Mouse (Mus musculus) neural tube, embryonic 13.5 days (tissue): ENCODE measurements around the gene Eml3. TPM values are rescaled to one million over a fixed set of nuclear protein-coding genes. Genes with fewer than 3 reads are reported as not detected.
"Not testable (repeated sequence)": the region's sequence is repeated elsewhere in the genome, so short reads cannot be mapped to it uniquely, and the experiment has no call there.

Experiments
- ATAC-seq: fragments of 200-750 bp; cut with Nextera tagmentation; 2 replicates; pipeline ENCODE4 v1.8.0; 2017; ENCODE audit warnings: low read depth, mild to moderate bottlenecking, moderate TSS enrichment, moderate library complexity
- H3K27ac ChIP-seq: fragments of 300-500 bp; sonication (generic); replicated peaks from 2 replicates; pipeline ENCODE4 v1.5.1; 2015; ENCODE audit warnings: moderate library complexity, mild to moderate bottlenecking, inconsistent platforms
- H3K27me3 ChIP-seq: fragments of 300-500 bp; sonication (generic); 2 replicates; pipeline ENCODE4 v1.6.1; 2015; ENCODE audit warnings: mild to moderate bottlenecking, inconsistent platforms
- H3K36me3 ChIP-seq: fragments of 300-500 bp; sonication (generic); 2 replicates; pipeline ENCODE4 v1.6.1; 2015; ENCODE audit warnings: mild to moderate bottlenecking, inconsistent platforms
- H3K4me1 ChIP-seq: fragments of 300-500 bp; sonication (generic); replicated peaks from 2 replicates; pipeline ENCODE4 v1.6.1; 2015; ENCODE audit warnings: inconsistent platforms
- H3K4me2 ChIP-seq: fragments of 300-500 bp; sonication (generic); 2 replicates; pipeline ENCODE4 v1.6.1; 2015; ENCODE audit warnings: inconsistent platforms, mild to moderate bottlenecking, moderate library complexity
- H3K4me3 ChIP-seq: fragments of 300-500 bp; sonication (generic); 2 replicates; pipeline ENCODE4 v1.5.1; 2015; ENCODE audit warnings: mild to moderate bottlenecking, inconsistent platforms
- H3K9ac ChIP-seq: fragments of 300-500 bp; sonication (generic); 2 replicates; pipeline ENCODE4 v1.6.1; 2015; ENCODE audit warnings: moderate library complexity, mild to moderate bottlenecking, inconsistent platforms
- H3K9me3 ChIP-seq: fragments of 300-500 bp; sonication (generic); 2 replicates; pipeline ENCODE4 v1.6.1; 2016; ENCODE audit warnings: inconsistent platforms
- WGBS: fragments of 180-500 bp; shearing (Covaris S2); methylation state at CpG from one replicate; pipeline ENCODE4 v1.1.7; 2015; 5-methylcytosine and 5-hydroxymethylcytosine counted together
- polyA plus RNA-seq: library from polyadenylated mRNA; unstranded; fragments of >200 nt; fragmentation: Nextera tagmentation; extraction: Ambion mirVana; gene quantifications from 2 replicates; pipeline ENCODE4 v1.2.1, GENCODE M21; 2015

The Eml3 gene
- polyA plus RNA-seq, 1 experiment from 2014 or later: 11.8 TPM

- 79% methylated on average over 8 of the region's 8 CpGs for whole genome bisulfite sequencing
- ATAC-seq: no peak
Observed at GRCm38 (mm10) chr19:8965771-8966170, 36.4 kb downstream of the Eml3 start.

GRCm38 (mm10) chr19:8966198-8966589, 36.8 kb downstream of the Eml3 start:
- peak overlapping the region; percentile 94 for H3K4me2 ChIP-seq
- H3K36me3 ChIP-seq: peaks cover 73% of the 10 kb centered on the region
- 49% methylated on average over 5 of the region's 5 CpGs for WGBS
- ATAC-seq: no peak; the same call in 1 of the 2 replicates
- H3K9me3 ChIP-seq: no peaks in the 10 kb centered on the region
- H3K27ac ChIP-seq: peak overlapping the region; percentile 87
- peak overlapping the region; percentile 84 for H3K4me3 ChIP-seq
- H3K4me1 ChIP-seq: peaks cover 30% of the 10 kb centered on the region
- no peaks in the 10 kb centered on the region for H3K27me3 ChIP-seq
- peak overlapping the region; percentile 72 for H3K9ac ChIP-seq

More at GRCm38 (mm10) chr19:8965771-8966170, 36.4 kb downstream of the Eml3 start:
- H3K4me2 ChIP-seq: peak overlapping the region; percentile 94
- H3K27ac ChIP-seq: peak overlapping the region; percentile 87
- H3K36me3 ChIP-seq: peaks cover 73% of the 10 kb centered on the region
- no peaks in the 10 kb centered on the region for H3K27me3 ChIP-seq
- no peaks in the 10 kb centered on the region for H3K9me3 ChIP-seq
- H3K4me1 ChIP-seq: peaks cover 30% of the 10 kb centered on the region
- peak overlapping the region; percentile 72 for H3K9ac ChIP-seq
- H3K4me3 ChIP-seq: peak overlapping the region; percentile 84

GRCm38 (mm10) chr19:8966590-8967372, 37.4 kb downstream of the Eml3 start, which contains the start of gene Eef1g:
Gene Eef1g, plus strand, starts transcription at chr19:8967041.
- peaks cover 73% of the 10 kb centered on the region for H3K36me3 ChIP-seq

GRCm38 (mm10) chr19:8967373-8967743, 38.0 kb downstream of the Eml3 start:
- Histone ChIP-seq H3K36me3 (peaks cover 73% of the 10 kb centered on the region), H3K4me3 (peak overlapping the region; percentile 84), H3K4me2 (peak overlapping the region; percentile 94), H3K27me3 (no peaks in the 10 kb centered on the region), H3K27ac (peak overlapping the region; percentile 84), H3K9ac (peak overlapping the region; percentile 90), H3K9me3 (no peaks in the 10 kb centered on the region), H3K4me1 (peaks cover 30% of the 10 kb centered on the region)
- under 1% methylated on average over 8 of the region's 8 CpGs for WGBS
- peak; percentile 15 for ATAC-seq

More at GRCm38 (mm10) chr19:8966590-8967372, 37.4 kb downstream of the Eml3 start, which contains the start of gene Eef1g:
- Histone ChIP-seq H3K4me1 (peaks cover 30% of the 10 kb centered on the region), H3K27ac (peak within 1 kb of the TSS; percentile 87), H3K9me3 (no peaks in the 10 kb centered on the region), H3K4me2 (peak within 1 kb of the TSS; percentile 94), H3K27me3 (no peaks in the 10 kb centered on the region), H3K9ac (peak within 1 kb of the TSS; percentile 90), H3K4me3 (peak within 1 kb of the TSS; percentile 84)
- ATAC-seq: peak; percentile 98
- WGBS: under 1% methylated on average over 52 of the region's 52 CpGs

GRCm38 (mm10) chr19:8967893-8968292, 38.5 kb downstream of the Eml3 start:
- Histone ChIP-seq H3K27me3 (no peaks in the 10 kb centered on the region), H3K36me3 (peaks cover 73% of the 10 kb centered on the region), H3K4me1 (peaks cover 30% of the 10 kb centered on the region), H3K9ac (peak overlapping the region; percentile 90), H3K4me2 (peak overlapping the region; percentile 94), H3K27ac (peak overlapping the region; percentile 84; the same call in 1 of the 2 replicates), H3K9me3 (no peaks in the 10 kb centered on the region), H3K4me3 (peak overlapping the region; percentile 84)
- WGBS: 12% methylated on average over 9 of the region's 9 CpGs
- ATAC-seq: no peak

- not testable (repeated sequence) for H3K27me3 ChIP-seq, H3K4me3 ChIP-seq, H3K9ac ChIP-seq, H3K9me3 ChIP-seq, H3K4me2 ChIP-seq, H3K27ac ChIP-seq, ATAC-seq
- H3K36me3 ChIP-seq: peaks cover 84% of the 10 kb centered on the region
- peaks cover 20% of the 10 kb centered on the region for H3K4me1 ChIP-seq
- WGBS: 91% methylated on average over 8 of the region's 8 CpGs
Observed at GRCm38 (mm10) chr19:8972491-8972890, 43.1 kb downstream of the Eml3 start.

- Histone ChIP-seq H3K4me2 (no peak overlapping the region), H3K27ac (no peak overlapping the region), H3K36me3 (peaks cover 98% of the 10 kb centered on the region), H3K9ac (no peak overlapping the region), H3K4me1 (no peaks in the 10 kb centered on the region), H3K9me3 (no peaks in the 10 kb centered on the region), H3K4me3 (no peak overlapping the region), H3K27me3 (no peaks in the 10 kb centered on the region)
- no peak for ATAC-seq
- WGBS: 90% methylated on average over 1 of the region's 1 CpGs
Observed at GRCm38 (mm10) chr19:8974638-8975037, 45.3 kb downstream of the Eml3 start.

GRCm38 (mm10) chr19:8975491-8975890, 46.1 kb downstream of the Eml3 start:
- Histone ChIP-seq H3K27ac (no peak overlapping the region), H3K4me2 (no peak overlapping the region), H3K9ac (no peak overlapping the region), H3K4me1 (peaks cover 4% of the 10 kb centered on the region), H3K36me3 (peaks cover 98% of the 10 kb centered on the region), H3K27me3 (no peaks in the 10 kb centered on the region), H3K9me3 (no peaks in the 10 kb centered on the region), H3K4me3 (no peak overlapping the region)
- ATAC-seq: no peak
- WGBS: 96% methylated on average over 2 of the region's 2 CpGs

GRCm38 (mm10) chr19:8976535-8976934, 47.2 kb downstream of the Eml3 start:
- Histone ChIP-seq H3K27ac (no peak overlapping the region), H3K27me3 (no peaks in the 10 kb centered on the region), H3K4me3 (no peak overlapping the region), H3K4me1 (peaks cover 14% of the 10 kb centered on the region), H3K36me3 (peaks cover 93% of the 10 kb centered on the region), H3K4me2 (no peak overlapping the region), H3K9ac (no peak overlapping the region), H3K9me3 (no peaks in the 10 kb centered on the region)
- peak; percentile 68; the same call in 1 of the 2 replicates for ATAC-seq
- 66% methylated on average over 3 of the region's 3 CpGs for WGBS

GRCm38 (mm10) chr19:8980771-8981170, 51.4 kb downstream of the Eml3 start:
- Histone ChIP-seq H3K27ac (peak overlapping the region; percentile 72), H3K9me3 (no peaks in the 10 kb centered on the region), H3K36me3 (peaks cover 52% of the 10 kb centered on the region)

GRCm38 (mm10) chr19:8981450-8982168, 52.3 kb downstream of the Eml3 start:
- H3K4me3 ChIP-seq: no peak overlapping the region
- H3K9ac ChIP-seq: no peak overlapping the region
- no peak overlapping the region for H3K4me2 ChIP-seq
- peaks cover 45% of the 10 kb centered on the region for H3K36me3 ChIP-seq
- no peaks in the 10 kb centered on the region for H3K27me3 ChIP-seq
- no peaks in the 10 kb centered on the region for H3K9me3 ChIP-seq
- H3K27ac ChIP-seq: peak overlapping the region; percentile 72
- ATAC-seq: 0 out of 2 replicates have a peak, but pooled peaks have one; percentile 16
- peaks cover 56% of the 10 kb centered on the region for H3K4me1 ChIP-seq
- WGBS: 64% methylated on average over 2 of the region's 2 CpGs

More at GRCm38 (mm10) chr19:8980771-8981170, 51.4 kb downstream of the Eml3 start:
- Histone ChIP-seq H3K4me3 (no peak overlapping the region), H3K4me1 (peaks cover 55% of the 10 kb centered on the region), H3K9ac (no peak overlapping the region), H3K27me3 (no peaks in the 10 kb centered on the region), H3K4me2 (no peak overlapping the region)
- 47% methylated on average over 5 of the region's 5 CpGs for WGBS
- ATAC-seq: no peak
